Mouse (Mus musculus) CH12.LX (cell line): Measurements from ENCODE around the gene Dnah8. TPM values are rescaled to one million over a fixed set of nuclear protein-coding genes. Genes with fewer than 3 reads are reported as not detected.

Experiments used
- DNase-seq: peaks from one replicate; pipeline ENCODE4 v3.0.0-alpha.2; 2013; ENCODE audit errors: extremely low read depth
- H3K27ac ChIP-seq: 2 replicates; pipeline ENCODE4 v1.5.1; 2012; ENCODE audit warnings: low read depth, mild to moderate bottlenecking, control low read depth, moderate library complexity; ENCODE audit not compliant: insufficient read depth
- H3K27me3 ChIP-seq: replicated peaks from 2 replicates; pipeline ENCODE3; 2012; ENCODE audit warnings: inconsistent platforms
- H3K36me3 ChIP-seq, 2 experiments: replicated peaks in 1 of 2; 2 replicates each; pipeline versions ENCODE3 to v1.6.1; 2012; ENCODE audit warnings: inconsistent platforms in 1 of 2, low read length in 1 of 2, mild to moderate bottlenecking in 1 of 2, mixed read lengths in 1 of 2, moderate library complexity in 1 of 2; ENCODE audit not compliant: control insufficient read depth in 1 of 2, insufficient read depth in 1 of 2
- H3K4me1 ChIP-seq, 2 experiments: 2 replicates each; pipeline ENCODE4 v1.6.1; 2012; ENCODE audit warnings: inconsistent platforms in 1 of 2, moderate library complexity in 1 of 2; ENCODE audit not compliant: insufficient read depth in 2 of 2, control insufficient read depth in 1 of 2
- H3K4me2 ChIP-seq: 2 replicates; pipeline ENCODE4 v1.6.1; 2012; ENCODE audit warnings: low read depth, mild to moderate bottlenecking, control low read depth; ENCODE audit not compliant: poor library complexity, insufficient read depth, severe bottlenecking
- H3K4me3 ChIP-seq, 3 experiments: fragments of 150-350 bp in 1 of 3; sonication (generic) in 1 of 3; replicated peaks in 1 of 3; 2 replicates each; pipeline versions ENCODE3 to v1.5.1; 2011 to 2012; ENCODE audit warnings: low read depth in 2 of 3, low read length in 2 of 3, mild to moderate bottlenecking in 2 of 3, moderate library complexity in 2 of 3, control low read depth in 1 of 3, improper control_type of control experiment in 1 of 3, inconsistent platforms in 1 of 3, mixed read lengths in 1 of 3; ENCODE audit not compliant: poor library complexity in 1 of 3
- H3K79me2 ChIP-seq: replicated peaks from 2 replicates; pipeline ENCODE4 v1.6.1; 2012; ENCODE audit warnings: mild to moderate bottlenecking, moderate library complexity; ENCODE audit not compliant: control insufficient read depth, poor library complexity, insufficient read depth, severe bottlenecking; ENCODE audit errors: extremely low read depth
- H3K9ac ChIP-seq: 2 replicates; pipeline ENCODE4 v1.6.1; 2012; ENCODE audit warnings: low read depth, mild to moderate bottlenecking, control low read depth, moderate library complexity; ENCODE audit not compliant: insufficient read depth
- H3K9me3 ChIP-seq: replicated peaks from 2 replicates; pipeline ENCODE3; 2012; ENCODE audit warnings: low read length, inconsistent platforms, mixed read lengths
- CHD2 ChIP-seq: IDR thresholded peaks from 2 replicates; pipeline ENCODE4 v1.6.1; 2011; ENCODE audit warnings: low read length, improper control_type of control experiment
- CTCF ChIP-seq, 2 experiments: IDR thresholded peaks in 1 of 2; conservative IDR thresholded peaks in 1 of 2; 2 replicates each; pipeline ENCODE4 v1.5.1; 2011 to 2012; ENCODE audit warnings: low read depth in 2 of 2, low read length in 2 of 2, improper control_type of control experiment in 1 of 2, inconsistent platforms in 1 of 2, mild to moderate bottlenecking in 1 of 2, moderate library complexity in 1 of 2
- E2F4 ChIP-seq: IDR thresholded peaks from 2 replicates; pipeline ENCODE4 v1.6.1; 2011; ENCODE audit warnings: low read depth, low read length, improper control_type of control experiment; ENCODE audit not compliant: insufficient replicate concordance
- ELF1 ChIP-seq: IDR thresholded peaks from 2 replicates; pipeline ENCODE4 v1.6.1; 2014; ENCODE audit warnings: low read depth, mild to moderate bottlenecking, inconsistent platforms, low read length, improper control_type of control experiment
- EP300 ChIP-seq: IDR thresholded peaks from 2 replicates; pipeline ENCODE4 v1.6.1; 2011; ENCODE audit warnings: low read length, improper control_type of control experiment
- IRF4 ChIP-seq: IDR thresholded peaks from 2 replicates; pipeline ENCODE4 v1.6.1; 2014; ENCODE audit warnings: low read depth, mild to moderate bottlenecking, inconsistent platforms, low read length, improper control_type of control experiment
- JUN ChIP-seq: IDR thresholded peaks from 2 replicates; pipeline ENCODE4 v1.6.1; 2011; ENCODE audit warnings: low read depth, mild to moderate bottlenecking, low read length, improper control_type of control experiment, moderate library complexity; ENCODE audit not compliant: insufficient read depth
- JUND ChIP-seq: conservative IDR thresholded peaks from 2 replicates; pipeline ENCODE4 v1.6.1; 2011; ENCODE audit warnings: low read depth, low read length, improper control_type of control experiment
- KAT2A ChIP-seq: IDR thresholded peaks from 2 replicates; pipeline ENCODE4 v1.6.1; 2012; ENCODE audit warnings: low read length, improper control_type of control experiment, inconsistent platforms; ENCODE audit not compliant: insufficient replicate concordance
- MAX ChIP-seq: IDR thresholded peaks from 2 replicates; pipeline ENCODE4 v1.6.1; 2011; ENCODE audit warnings: low read length, improper control_type of control experiment
- NRF1 ChIP-seq: IDR thresholded peaks from 2 replicates; pipeline ENCODE4 v1.6.1; 2014; ENCODE audit warnings: low read depth, mild to moderate bottlenecking, inconsistent platforms, low read length, improper control_type of control experiment, moderate library complexity
- POLR2A ChIP-seq: IDR thresholded peaks from 2 replicates; pipeline ENCODE4 v1.6.1; 2011; ENCODE audit warnings: low read depth, mild to moderate bottlenecking, improper control_type of control experiment, low read length
- RCOR1 ChIP-seq: conservative IDR thresholded peaks from 2 replicates; pipeline ENCODE4 v1.6.1; 2012; ENCODE audit warnings: low read depth, mild to moderate bottlenecking, inconsistent platforms, low read length, improper control_type of control experiment
- SIN3A ChIP-seq: IDR thresholded peaks from 2 replicates; pipeline ENCODE4 v1.6.1; 2012; ENCODE audit warnings: low read length, improper control_type of control experiment, inconsistent platforms
- SMC3 ChIP-seq: IDR thresholded peaks from 2 replicates; pipeline ENCODE4 v1.6.1; 2011; ENCODE audit warnings: low read depth, low read length, improper control_type of control experiment
- UBTF ChIP-seq: IDR thresholded peaks from 2 replicates; pipeline ENCODE4 v1.6.1; 2012; ENCODE audit warnings: low read depth, mild to moderate bottlenecking, inconsistent platforms, low read length, improper control_type of control experiment, moderate library complexity
- USF1 ChIP-seq: IDR thresholded peaks from 2 replicates; pipeline ENCODE4 v1.6.1; 2014; ENCODE audit warnings: low read depth, mild to moderate bottlenecking, inconsistent platforms, low read length, improper control_type of control experiment
- USF2 ChIP-seq: conservative IDR thresholded peaks from 2 replicates; pipeline ENCODE4 v1.6.1; 2011; ENCODE audit warnings: low read depth, low read length, improper control_type of control experiment
- ZC3H11A ChIP-seq: IDR thresholded peaks from 2 replicates; pipeline ENCODE4 v1.6.1; 2012; ENCODE audit warnings: low read depth, mild to moderate bottlenecking, inconsistent platforms, low read length, improper control_type of control experiment
- ZKSCAN1 ChIP-seq: IDR thresholded peaks from 2 replicates; pipeline ENCODE4 v1.6.1; 2012; ENCODE audit warnings: low read depth, inconsistent platforms, low read length, improper control_type of control experiment, borderline replicate concordance
- ZMIZ1 ChIP-seq: IDR thresholded peaks from 2 replicates; pipeline ENCODE4 v1.6.1; 2012; ENCODE audit warnings: low read depth, mild to moderate bottlenecking, inconsistent platforms, low read length, improper control_type of control experiment
- ZNF384 ChIP-seq: IDR thresholded peaks from 2 replicates; pipeline ENCODE4 v1.6.1; 2012; ENCODE audit warnings: low read depth, low read length, improper control_type of control experiment, inconsistent platforms
- dilution Hi-C: fragments of 300-500 bp; cut with MboI; formaldehyde crosslinking; loops from 2 replicates; pipeline ENCODE4 v1.14.3; 2020; ENCODE audit warnings: low sequenced_read_pairs; ENCODE audit not compliant: extremely low pct_unique_long_range_greater_than_20kb, extremely low pct_ligation_motif_present
- in situ Hi-C: fragments of 300-500 bp; cut with MboI; formaldehyde crosslinking; loops from 3 replicates; pipeline ENCODE4 v1.14.3; 2019; ENCODE audit warnings: low sequenced_read_pairs, low pct_ligation_motif_present, low pct_unique_long_range_greater_than_20kb, mixed read lengths
- polyA plus RNA-seq: library from polyadenylated mRNA; unstranded; fragments of >175 nt; gene quantifications from 2 replicates; pipeline ENCODE4 v1.2.1, GENCODE M21; 2012; ENCODE audit warnings: low read depth; ENCODE audit not compliant: insufficient read length
- total RNA-seq, 2 experiments: library from RNA; depleted of rRNA; stranded (reverse); fragments of 300-350 nt in 1 of 2; fragments of >200 nt in 1 of 2; gene quantifications; 2 replicates each; pipeline ENCODE4 v1.2.3; 2012 to 2014

The Dnah8 gene
- total and polyA plus RNA-seq, 3 experiments: 0.09 to 0.99 TPM; not detected in 1

- dilution Hi-C loops: no loop called here
Measured at GRCm38 (mm10) chr17:30635367-30635766, 11.2 kb downstream of the Dnah8 start.

GRCm38 (mm10) chr17:30637714-30638113, 13.6 kb downstream of the Dnah8 start:
- in situ Hi-C loops (no loop called here), dilution Hi-C loops (no loop called here)
- no peak overlapping the region for H3K27ac ChIP-seq
- no peak for DNase-seq
- peaks cover 3% of the 10 kb centered on the region for H3K9me3 ChIP-seq
- no peak overlapping the region for H3K9ac ChIP-seq
- H3K4me3 ChIP-seq: no peak overlapping the region
- peaks cover 1% of the 10 kb centered on the region for H3K27me3 ChIP-seq
- no peaks in the 10 kb centered on the region for H3K36me3 ChIP-seq
- no peaks in the 10 kb centered on the region for H3K79me2 ChIP-seq
- peaks cover 0 to 2% of the 10 kb centered on the region in 2 experiments; a peak in 1 of 4 replicates for H3K4me1 ChIP-seq
- no peak overlapping the region for H3K4me2 ChIP-seq
- no peak for TF ChIP-seq ZMIZ1
- no peak for TF ChIP-seq JUN
- no peak for TF ChIP-seq CTCF (conservative IDR thresholded peaks at IDR 0.05 in 1 of 2, IDR thresholded peaks at IDR 0.05 in 1 of 2; ENCODE audit: low read depth in 2 of 2, low read length in 2 of 2)
- TF ChIP-seq SIN3A: no peak
- TF ChIP-seq ELF1: no peak
- TF ChIP-seq POLR2A: no peak
- TF ChIP-seq ZKSCAN1: no peak
- TF ChIP-seq ZC3H11A: no peak
- TF ChIP-seq MAX: no peak
- TF ChIP-seq USF2: no peak
- TF ChIP-seq EP300: no peak
- no peak for TF ChIP-seq NRF1
- no peak for TF ChIP-seq ZNF384
- TF ChIP-seq RCOR1: no peak
- TF ChIP-seq SMC3: no peak
- no peak for TF ChIP-seq USF1
- TF ChIP-seq IRF4: no peak
- TF ChIP-seq E2F4: no peak
- TF ChIP-seq UBTF: no peak
- no peak for TF ChIP-seq KAT2A

More at GRCm38 (mm10) chr17:30635367-30635766, 11.2 kb downstream of the Dnah8 start:
- Histone ChIP-seq H3K79me2 (no peaks in the 10 kb centered on the region), H3K9ac (no peak overlapping the region)
- TF ChIP-seq JUND: no peak
- TF ChIP-seq EP300: no peak
- TF ChIP-seq USF1: no peak
- TF ChIP-seq ZMIZ1: no peak
- no peak for TF ChIP-seq CHD2
- TF ChIP-seq, all 38 proteins: peak for 0
- Histone ChIP-seq H3K4me3 (no peak overlapping the region), H3K9me3 (peaks cover 3% of the 10 kb centered on the region), H3K27me3 (no peaks in the 10 kb centered on the region), H3K36me3 (no peaks in the 10 kb centered on the region), H3K27ac (no peak overlapping the region), H3K4me1 (peaks cover 0 to 2% of the 10 kb centered on the region in 2 experiments; a peak in 1 of 4 replicates), H3K4me2 (no peak overlapping the region)
- in situ Hi-C loops: no loop called here
- no peak for DNase-seq
